Mouse (Mus musculus): ENCODE data around the gene Parp6.

Parp6 gene

DNA sequence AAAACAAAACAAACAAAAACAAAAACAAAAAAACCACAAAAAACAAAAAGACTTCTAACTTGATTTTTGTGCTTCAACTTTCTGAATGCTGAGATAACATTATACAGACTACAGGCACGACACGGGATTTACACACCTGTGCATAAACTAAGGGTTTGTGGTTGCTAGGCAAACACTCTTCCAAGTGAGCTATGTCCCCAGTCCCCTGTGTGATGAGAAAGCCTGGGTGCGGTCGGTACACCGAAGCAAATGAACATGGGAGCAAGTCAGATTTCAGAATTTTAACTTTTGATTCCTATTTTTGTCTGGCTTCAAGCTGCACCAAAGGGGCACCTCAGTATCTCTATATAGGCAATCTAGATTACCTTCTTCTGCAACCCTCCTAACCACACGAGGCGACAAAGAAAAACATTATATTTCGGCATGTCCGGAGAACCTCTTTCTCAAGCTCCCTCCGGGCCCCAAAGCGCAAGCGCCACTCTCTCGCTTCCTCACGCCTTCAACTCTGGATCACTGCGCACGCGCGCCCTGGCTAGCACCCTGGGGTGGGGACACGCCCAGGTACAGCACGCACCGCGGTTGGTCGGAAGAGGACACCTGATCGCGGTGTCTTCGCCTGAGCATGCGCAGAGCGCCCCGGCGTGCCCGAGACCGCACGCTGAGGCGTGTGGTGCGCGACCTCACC lies at the start of gene Parp6:
Gene Parp6 (plus strand): TSS at position 663 of the 685 bp plus-strand sequence.
- in situ Hi-C loops (cut with MboI, MseI), result loop anchor here (5.0 kb wide), 1 partner anchor 41 kb away; the partner anchor contains the start of gene Pkm

DNA sequence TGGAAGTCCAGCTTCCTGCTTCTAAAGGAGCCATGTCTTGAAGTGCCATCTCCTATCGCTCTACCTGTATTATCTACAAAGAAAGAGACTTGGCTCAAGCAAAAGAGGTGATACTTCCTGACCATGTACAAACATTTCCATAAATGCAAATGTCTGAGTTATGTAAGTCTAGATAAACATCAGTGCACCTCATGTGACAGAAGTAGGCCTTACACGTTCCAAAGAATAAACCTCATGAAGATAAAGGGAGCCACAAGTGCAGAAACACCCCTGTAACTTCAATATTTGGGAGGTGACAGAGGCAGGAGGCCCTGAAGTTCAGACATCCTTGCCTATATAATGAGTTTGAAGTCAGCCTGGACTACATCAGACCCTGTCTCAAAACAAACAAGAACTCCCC lies 45.2 kb upstream of the Parp6 start:
- in situ Hi-C loops (cut with MboI, MseI), result no loop called here

DNA sequence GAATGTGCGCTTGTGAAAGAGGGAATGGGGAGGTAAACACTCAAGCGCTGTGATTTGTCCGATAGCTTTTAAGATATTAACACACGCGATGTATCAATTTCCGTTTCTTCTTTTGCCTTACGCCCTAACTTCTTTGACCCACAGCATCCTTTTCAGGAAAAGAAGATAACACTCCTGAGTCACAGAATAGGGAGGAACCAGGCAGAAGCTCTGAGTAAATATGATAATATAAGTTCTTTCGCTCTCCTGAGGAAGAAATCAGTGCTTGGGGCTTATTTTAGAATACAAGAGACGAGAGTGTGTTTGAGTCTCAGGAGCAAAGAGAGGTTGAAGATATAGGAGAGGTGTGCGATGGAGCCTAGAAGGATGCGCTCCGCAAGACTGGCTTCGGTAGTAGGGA lies 39.7 kb upstream of the Parp6 start:
- in situ Hi-C loops (cut with MboI, MseI), result no loop called here

DNA sequence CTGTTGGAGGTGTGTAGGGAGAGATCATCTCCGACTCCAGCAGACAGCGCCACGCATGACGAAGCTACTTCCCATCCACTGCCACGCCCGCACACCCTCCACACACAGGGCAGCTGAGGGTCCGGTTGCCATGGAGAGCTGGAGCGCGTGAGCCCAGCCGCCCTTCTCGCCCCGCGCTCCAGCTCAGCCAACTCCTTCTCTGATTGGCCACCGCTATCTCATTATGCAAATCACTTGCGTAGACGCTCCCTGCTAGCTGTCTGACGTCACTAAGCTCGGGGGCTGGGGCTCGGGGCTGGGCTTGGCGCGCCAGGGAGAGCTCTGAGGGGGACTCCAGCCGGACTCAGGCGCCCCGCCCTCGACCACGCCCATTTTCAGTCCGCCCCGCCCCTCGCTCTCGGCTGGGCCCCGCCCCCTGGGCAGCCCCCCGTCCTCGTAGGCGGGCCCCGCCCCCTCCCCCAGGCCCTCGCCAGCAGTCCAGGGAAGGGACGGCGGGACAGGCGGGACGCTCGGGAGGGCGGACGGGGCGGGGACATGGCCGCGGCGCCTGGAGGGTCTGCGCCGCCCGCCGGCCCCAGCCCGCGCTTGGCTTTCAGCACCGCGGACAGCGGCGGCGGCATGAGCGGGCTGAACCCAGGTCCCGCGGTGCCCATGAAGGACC lies 39.1 kb upstream of the Parp6 start, which contains the start of gene Celf6:
Gene Celf6 (plus strand): TSS at position 74 of the 661 bp plus-strand sequence.
- in situ Hi-C loops (cut with MboI, MseI), result no loop called here

GRCm38 (mm10) chr9:59578505-59578867 lies 38.6 kb upstream of the Parp6 start:
- in situ Hi-C loops (cut with MboI, MseI), result no loop called here

GRCm38 (mm10) chr9:59584871-59585308 lies 32.2 kb upstream of the Parp6 start:
- in situ Hi-C loops (cut with MboI, MseI), result no loop called here

GRCm38 (mm10) chr9:59588252-59588651 lies 28.8 kb upstream of the Parp6 start:
- in situ Hi-C loops (cut with MboI, MseI), result no loop called here

DNA sequence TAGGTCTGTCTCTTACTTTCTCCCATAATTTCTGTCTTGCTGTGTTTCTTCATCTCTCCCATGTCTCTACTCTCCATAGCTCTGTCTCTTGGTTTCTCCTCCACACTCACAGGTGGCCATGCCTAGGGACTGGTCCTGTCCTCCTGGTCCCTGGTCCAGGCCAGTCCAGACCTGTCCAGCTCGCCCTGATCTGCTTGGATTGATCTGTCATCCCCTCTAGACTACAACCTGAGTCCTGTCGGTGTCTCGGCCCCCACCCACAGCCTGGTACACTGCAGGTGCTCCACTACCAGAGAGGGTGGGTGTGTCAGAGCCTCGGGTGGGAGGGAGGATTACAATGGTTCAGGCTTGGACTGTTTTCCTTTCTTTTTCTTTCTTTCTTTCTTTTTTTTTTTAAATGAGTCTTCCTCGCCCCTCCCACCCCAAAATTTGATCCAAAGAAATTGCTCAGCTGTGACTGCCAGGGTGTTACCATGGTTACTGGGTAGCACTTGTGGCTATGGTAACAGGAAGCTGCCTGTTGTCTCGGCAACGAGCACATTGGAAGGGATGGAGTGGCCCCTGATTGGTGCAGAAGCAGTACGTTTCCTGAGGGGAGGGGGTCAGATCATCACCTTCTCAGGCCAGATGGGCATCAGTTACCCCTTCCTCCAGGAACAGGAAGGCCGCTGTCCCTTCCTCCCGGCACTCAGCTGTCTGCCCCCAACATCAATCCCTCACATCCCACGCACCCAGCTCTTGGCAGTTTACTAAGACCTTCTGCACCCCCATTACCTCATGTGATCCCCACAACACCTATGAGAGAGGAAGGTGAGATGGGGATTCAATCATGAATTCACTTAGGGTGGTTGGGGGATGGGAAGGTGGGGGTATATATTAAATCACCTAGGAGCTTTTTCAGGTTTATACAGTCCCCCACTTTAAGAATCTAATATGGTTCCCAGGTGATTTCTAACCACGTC lies 28.1 kb upstream of the Parp6 start:
- in situ Hi-C loops (cut with MboI, MseI), result no loop called here

DNA sequence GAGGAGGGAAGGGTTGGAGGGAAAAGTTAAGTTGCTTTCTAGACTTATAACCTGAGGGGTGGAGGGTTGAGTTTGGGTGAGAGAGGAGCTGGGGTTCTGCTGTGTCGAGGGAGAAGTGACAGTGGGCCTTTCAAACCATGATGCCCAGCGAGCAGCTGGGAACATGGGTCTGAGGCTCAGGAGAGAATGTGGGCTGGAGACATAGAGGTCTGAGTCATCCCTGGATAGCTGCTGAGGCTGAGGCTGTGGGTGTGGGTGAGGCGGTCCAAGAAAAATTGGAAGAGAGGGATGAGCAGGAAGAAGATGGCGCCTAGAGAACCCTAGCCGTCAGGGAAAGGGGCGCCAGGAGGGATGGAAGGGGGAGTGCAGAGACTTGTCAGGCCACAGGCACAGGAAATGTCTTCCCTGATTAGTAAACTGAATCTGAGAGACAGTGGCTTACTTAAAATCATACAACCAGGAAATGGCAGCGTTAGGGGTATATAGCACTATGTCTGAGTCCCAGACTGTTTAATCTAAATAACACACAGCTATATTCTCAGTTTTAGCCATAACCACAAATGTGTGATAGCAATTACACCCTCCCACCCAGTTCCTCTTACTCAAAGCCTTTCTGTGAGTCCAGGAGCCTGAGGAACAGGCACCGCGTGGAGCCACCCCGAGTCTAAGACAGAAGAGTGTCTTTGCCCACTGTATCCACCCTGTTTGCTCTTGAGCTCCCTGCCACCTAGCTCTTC lies 27.2 kb upstream of the Parp6 start:
- in situ Hi-C loops (cut with MboI, MseI), result no loop called here

GRCm38 (mm10) chr9:59601661-59602060 lies 15.4 kb upstream of the Parp6 start:
- in situ Hi-C loops (cut with MboI, MseI), result no loop called here

DNA sequence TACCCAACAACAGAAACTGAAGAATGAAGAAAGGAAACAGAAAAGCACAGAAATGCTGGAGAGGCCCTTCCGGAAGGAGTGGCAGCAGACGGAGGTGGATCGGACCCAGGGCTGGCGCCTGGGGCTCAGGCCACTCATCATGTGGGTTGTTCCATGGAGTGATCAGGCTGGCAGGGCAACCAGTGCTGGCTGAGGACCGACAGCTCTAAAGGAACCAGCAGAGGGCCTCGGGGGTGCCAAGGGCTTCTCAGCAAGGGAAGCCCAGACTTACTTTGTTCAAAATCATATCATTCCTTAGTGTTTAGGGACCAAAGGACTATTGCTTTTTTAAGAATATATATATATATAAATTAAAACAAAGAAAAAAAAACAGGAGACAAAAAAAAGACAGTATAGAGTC lies 11.1 kb upstream of the Parp6 start:
- in situ Hi-C loops (cut with MboI, MseI), result no loop called here

DNA sequence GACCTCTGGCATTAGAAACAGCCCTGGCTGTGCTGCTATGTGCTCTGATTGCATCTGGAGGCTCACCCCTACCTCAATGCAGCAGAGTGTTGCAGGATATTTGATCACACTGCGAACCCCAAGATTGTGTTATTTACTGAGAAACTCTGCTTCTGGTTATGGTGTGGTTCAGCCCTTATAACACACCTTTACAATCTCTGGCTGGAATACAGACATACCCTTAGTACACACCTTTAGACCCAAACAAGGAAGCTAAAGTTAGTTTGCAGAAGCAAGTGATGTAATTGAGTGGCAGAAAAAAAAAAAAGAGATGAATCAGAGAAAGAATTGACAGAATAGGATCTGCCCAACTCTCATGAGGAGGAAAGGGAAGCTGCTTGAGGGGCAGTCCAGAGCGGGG lies 6.1 kb upstream of the Parp6 start:
- in situ Hi-C loops (cut with MboI, MseI), result no loop called here

GRCm38 (mm10) chr9:59615797-59616196 lies 1.3 kb upstream of the Parp6 start:
- in situ Hi-C loops (cut with MboI, MseI), result loop anchor here (5.0 kb wide), 1 partner anchor 42 kb away; the partner anchor contains the start of gene Pkm

DNA sequence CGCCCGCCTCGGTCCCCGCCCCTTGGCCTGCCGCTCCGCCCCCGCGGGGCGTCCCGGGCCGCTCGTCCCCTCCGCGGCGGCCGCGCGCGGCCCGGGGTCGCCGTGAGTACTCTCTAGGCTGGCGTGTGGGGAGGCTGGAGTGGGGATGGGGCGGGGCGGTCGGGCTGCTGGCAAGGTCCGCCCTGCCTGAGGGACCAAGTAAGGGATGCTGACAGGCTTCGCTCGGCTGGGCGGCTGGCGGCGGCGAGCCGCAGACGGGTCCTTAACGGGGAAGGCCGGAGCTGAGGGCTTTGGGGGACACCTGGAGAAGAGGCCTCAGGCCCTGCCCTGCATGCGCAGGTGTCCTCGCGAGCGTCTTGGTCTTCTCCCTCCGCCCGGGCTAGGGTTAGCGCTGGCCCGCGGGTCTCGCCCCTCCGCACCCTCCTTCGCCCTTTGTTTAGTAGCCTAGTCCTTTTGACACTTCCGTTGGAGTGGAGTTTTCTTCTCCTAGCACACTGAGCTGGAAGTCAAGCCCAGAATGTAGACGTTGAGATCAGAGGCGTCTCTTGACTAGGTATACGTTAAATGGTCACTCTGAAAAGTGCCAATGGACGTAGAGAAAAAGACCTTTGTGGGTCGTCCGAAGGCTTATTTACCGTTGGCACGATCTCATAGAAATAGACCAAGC lies 356 bp downstream of the Parp6 start:
- in situ Hi-C loops (cut with MboI, MseI), result loop anchor here (5.0 kb wide), 1 partner anchor 40 kb away; the partner anchor contains the start of gene Pkm

DNA sequence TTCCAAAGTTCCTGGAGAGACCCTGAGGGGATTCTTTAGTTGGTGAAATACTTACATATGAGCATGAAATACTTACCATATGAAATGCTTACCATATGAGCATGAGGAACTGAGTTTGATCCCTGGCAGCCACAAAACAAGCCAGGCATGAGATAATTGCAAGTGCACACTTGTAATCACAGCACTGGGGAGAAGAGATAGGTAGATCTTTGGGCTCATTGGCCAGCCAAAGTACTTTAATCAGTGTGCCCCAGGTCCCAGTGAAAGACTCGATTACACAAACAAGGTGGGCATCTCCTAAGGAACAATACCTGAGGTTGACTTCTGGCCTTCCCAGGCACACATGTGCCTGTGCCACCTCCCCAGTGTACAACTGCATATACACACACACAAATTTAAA lies 21.3 kb downstream of the Parp6 start:
- in situ Hi-C loops (cut with MboI, MseI), result no loop called here

GRCm38 (mm10) chr9:59639936-59640335 lies 22.9 kb downstream of the Parp6 start:
- in situ Hi-C loops (cut with MboI, MseI), result no loop called here

GRCm38 (mm10) chr9:59641320-59641719 lies 24.2 kb downstream of the Parp6 start:
- in situ Hi-C loops (cut with MboI, MseI), result no loop called here

DNA sequence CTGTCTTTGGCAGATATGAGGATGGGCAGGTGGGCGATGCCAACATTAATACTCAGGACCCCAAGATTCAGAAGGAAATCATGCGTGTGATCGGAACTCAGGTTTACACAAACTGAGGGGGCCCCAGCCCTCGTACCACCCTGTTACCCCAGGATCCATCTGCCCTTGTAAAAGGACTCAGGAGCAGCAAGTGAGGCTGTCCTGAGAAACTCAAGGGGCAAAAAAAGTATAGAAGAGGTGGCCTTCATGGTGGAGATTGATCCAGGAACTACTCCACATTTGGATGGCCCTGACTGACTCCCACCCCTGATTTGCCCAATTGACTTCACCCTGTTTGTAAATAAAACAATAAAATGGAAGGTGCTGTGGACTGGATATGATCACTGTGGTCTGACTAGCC lies 32.8 kb downstream of the Parp6 start:
- in situ Hi-C loops (cut with MboI, MseI), result loop anchor here (10.0 kb wide), 1 partner anchor 165 kb away; the partner anchor contains the start of gene Arih1

DNA sequence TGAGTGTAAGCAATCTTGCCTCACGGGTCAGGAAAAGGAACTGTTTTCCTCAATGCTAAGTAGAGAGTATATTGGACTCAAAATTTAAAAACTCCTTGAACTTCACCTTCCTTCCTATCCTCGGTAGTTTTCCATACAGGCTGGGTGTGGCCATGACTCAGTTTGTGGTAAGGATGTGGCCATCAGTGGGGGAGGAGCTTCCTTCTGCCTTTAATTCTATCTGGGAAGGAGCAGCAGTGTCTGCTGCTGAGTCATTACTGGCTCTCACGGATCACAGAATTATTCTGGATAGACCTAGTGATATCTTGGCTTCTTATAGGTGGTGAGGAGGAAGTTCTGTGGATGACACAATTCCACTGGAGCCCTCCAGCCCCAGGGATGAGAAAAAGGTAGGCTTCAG lies 36.3 kb downstream of the Parp6 start:
- in situ Hi-C loops (cut with MboI, MseI), result loop anchor here (10.0 kb wide), 1 partner anchor 169 kb away; the partner anchor contains the start of gene Arih1

- in situ Hi-C loops (cut with MboI, MseI), result loop anchor here (10.0 kb wide), 1 partner anchor 170 kb away; the partner anchor contains the start of gene Arih1
Observed at GRCm38 (mm10) chr9:59654450-59654983, 37.4 kb downstream of the Parp6 start.
